Mouse (Mus musculus) spleen, adult 2 months (tissue): Measurements from ENCODE around the gene Naa25.

ENCODE experiments used
- CTCF ChIP-seq: fragments of 200-500 bp; IDR thresholded peaks from 2 replicates; pipeline ENCODE4 v1.5.1; 2011; ENCODE audit warnings: mild to moderate bottlenecking, inconsistent platforms; ENCODE audit not compliant: insufficient read depth, insufficient read length, insufficient replicate concordance; ENCODE audit errors: extremely low read depth
- POLR2A ChIP-seq: fragments of 200-500 bp; IDR thresholded peaks from 2 replicates; pipeline ENCODE4 v1.6.1; 2011; ENCODE audit warnings: low read depth, low read length, inconsistent platforms

DNA sequence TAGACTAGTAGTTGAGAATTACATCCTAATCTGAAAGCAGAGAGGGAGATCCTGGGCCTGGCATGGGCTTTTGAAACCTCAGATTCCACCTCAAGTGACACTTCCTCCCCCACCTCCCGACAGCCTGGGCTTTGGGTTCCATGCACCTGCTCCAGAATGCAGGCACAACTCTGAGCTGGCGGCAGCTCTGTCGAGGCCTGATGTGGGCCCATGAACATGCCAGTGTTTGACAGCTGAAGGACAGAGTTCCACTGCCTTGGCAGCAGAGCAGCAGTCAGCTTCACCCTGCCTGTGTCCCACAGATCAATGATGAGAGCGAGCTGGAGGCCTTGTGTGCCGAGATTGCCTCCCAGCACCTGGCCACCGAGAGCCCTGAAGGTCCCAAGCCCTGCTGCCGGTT is 34.3 kb upstream of the Naa25 start:
- TF ChIP-seq CTCF (no peak), POLR2A (no peak)
